Mouse (Mus musculus) lung, adult 2 months (tissue): ENCODE results near the gene 4930438A08Rik. TPM values are rescaled to one million over a fixed set of nuclear protein-coding genes. Genes with fewer than 3 reads are reported as not detected.

Experiments
- DNase-seq: peaks from one replicate; pipeline ENCODE4 v3.0.0; 2022
- H3K4me1 ChIP-seq: fragments of 200-500 bp; 2 replicates; pipeline ENCODE4 v1.6.1; 2011; ENCODE audit warnings: low read length; ENCODE audit not compliant: control insufficient read depth, insufficient read depth
- H3K4me3 ChIP-seq: fragments of 200-500 bp; replicated peaks from 2 replicates; pipeline ENCODE3; 2011; ENCODE audit warnings: low read depth, mild to moderate bottlenecking, control low read depth, low read length; ENCODE audit errors: extremely low read depth
- CTCF ChIP-seq: fragments of 200-500 bp; IDR thresholded peaks from 2 replicates; pipeline ENCODE4 v1.5.1; 2011; ENCODE audit warnings: mild to moderate bottlenecking, low read length, control low read depth; ENCODE audit not compliant: insufficient read depth
- POLR2A ChIP-seq: fragments of 200-500 bp; IDR thresholded peaks from 2 replicates; pipeline ENCODE4 v1.6.1; 2011; ENCODE audit warnings: low read depth, mild to moderate bottlenecking, control low read depth, low read length, borderline replicate concordance; ENCODE audit errors: extremely low read depth
- WGBS: fragments of 180-500 bp; shearing (Covaris S2); methylation state at CpG from one replicate; pipeline ENCODE4 v1.1.7; 2018; 5-methylcytosine and 5-hydroxymethylcytosine counted together
- polyA plus RNA-seq: library from polyadenylated mRNA; depleted of rRNA; stranded (reverse); fragments of >200 nt; gene quantifications from 2 replicates; pipeline ENCODE4 v1.2.3, GENCODE M21; 2012

The 4930438A08Rik gene
- polyA plus RNA-seq, 1 experiment: 0.12 TPM

GRCm38 (mm10) chr11:58268285-58268684 is 6.3 kb upstream of the 4930438A08Rik start:
- WGBS: 71% methylated on average over 3 of the region's 3 CpGs

GRCm38 (mm10) chr11:58275756-58276155 is 1.2 kb downstream of the 4930438A08Rik start:
- no peak for DNase-seq
- no peaks in the 10 kb centered on the region for H3K4me1 ChIP-seq
- H3K4me3 ChIP-seq: no peak overlapping the region
- 64% methylated on average over 4 of the region's 4 CpGs for WGBS
- TF ChIP-seq CTCF (no peak), POLR2A (no peak)

More at GRCm38 (mm10) chr11:58268285-58268684, 6.3 kb upstream of the 4930438A08Rik start:
- Histone ChIP-seq H3K4me3 (no peak overlapping the region), H3K4me1 (no peaks in the 10 kb centered on the region)
- no peak for TF ChIP-seq CTCF
- TF ChIP-seq POLR2A: no peak
- no peak for DNase-seq

DNA sequence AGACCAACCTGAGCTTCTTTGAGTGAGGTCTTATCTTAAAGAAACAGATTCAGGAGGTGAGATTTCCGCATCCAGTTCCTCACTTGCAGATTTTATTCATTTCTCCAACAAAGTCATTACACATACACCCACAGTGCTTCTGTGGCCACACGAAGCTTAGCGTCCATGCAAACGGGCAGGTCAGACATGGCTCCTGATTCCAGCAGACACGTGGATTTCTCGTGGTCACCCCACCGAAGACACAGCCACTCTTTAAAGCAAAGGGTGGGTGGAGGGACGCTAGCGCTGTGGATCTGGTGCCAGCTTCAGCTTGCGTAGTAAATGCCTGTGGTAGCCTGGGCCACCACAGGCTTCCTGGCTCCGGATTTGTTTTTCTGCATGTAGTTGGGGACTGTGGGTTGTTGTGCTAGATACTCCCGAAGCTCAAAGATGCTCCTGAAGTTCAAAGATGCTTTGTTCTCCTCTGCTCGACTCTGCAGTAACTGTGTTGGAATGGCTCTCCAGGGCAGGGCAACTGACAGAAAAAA is 7.4 kb downstream of the 4930438A08Rik start:
- TF ChIP-seq POLR2A: no peak
- TF ChIP-seq CTCF: no peak
- 80% methylated on average over 13 of the region's 13 CpGs for WGBS

DNA sequence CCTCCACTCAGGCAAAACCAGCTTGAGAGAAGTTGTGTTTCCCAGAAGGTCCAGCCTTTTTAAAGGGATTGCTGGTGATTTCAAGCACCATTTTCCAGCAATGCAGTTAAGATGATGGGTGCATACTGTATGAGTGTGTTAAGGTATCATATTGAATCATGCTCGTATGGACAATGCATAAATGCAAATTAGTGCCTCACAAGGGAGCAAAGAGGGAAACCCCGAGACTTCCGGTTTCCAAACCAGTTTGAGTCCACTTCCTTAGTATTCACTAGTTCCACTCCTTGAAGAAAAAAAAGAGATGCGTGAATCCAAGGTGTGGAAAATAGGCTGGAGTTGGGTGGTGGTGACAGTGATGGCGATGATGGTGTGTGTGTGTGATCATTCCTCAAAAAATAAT is 7.9 kb downstream of the 4930438A08Rik start:
- H3K4me3 ChIP-seq: no peak overlapping the region
- 72% methylated on average over 5 of the region's 5 CpGs for WGBS
- H3K4me1 ChIP-seq: no peaks in the 10 kb centered on the region
- DNase-seq: no peak
- TF ChIP-seq POLR2A (no peak), CTCF (no peak)

More for the DNA sequence above, 7.4 kb downstream of the 4930438A08Rik start:
- no peaks in the 10 kb centered on the region for H3K4me1 ChIP-seq
- DNase-seq: no peak
- no peak overlapping the region for H3K4me3 ChIP-seq

- WGBS: 54% methylated on average over 9 of the region's 9 CpGs
- DNase-seq: no peak
- no peak overlapping the region for H3K4me3 ChIP-seq
- no peaks in the 10 kb centered on the region for H3K4me1 ChIP-seq
- no peak for TF ChIP-seq POLR2A
- no peak for TF ChIP-seq CTCF
Observed at GRCm38 (mm10) chr11:58289992-58290682, 15.5 kb downstream of the 4930438A08Rik start.

DNA sequence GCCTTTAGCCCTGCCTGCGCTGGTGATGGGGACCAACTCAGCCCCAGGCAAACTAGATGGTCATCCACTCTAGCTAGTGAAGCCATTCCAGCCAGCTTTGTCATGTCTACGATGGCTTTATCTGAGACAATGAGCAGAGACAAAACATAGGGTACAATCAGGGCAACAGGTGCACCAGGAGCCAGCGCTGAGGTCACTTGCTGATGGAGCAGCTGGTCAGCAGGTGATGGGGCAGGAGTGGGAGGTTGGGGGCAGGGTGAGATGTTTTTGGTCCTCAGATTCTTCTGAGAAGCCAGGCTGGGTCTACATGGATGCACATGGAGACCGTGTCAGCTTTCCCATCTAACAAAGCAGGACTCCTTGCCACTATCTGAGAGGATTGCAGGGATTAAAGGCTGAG is 16.2 kb downstream of the 4930438A08Rik start:
- TF ChIP-seq POLR2A (no peak), CTCF (no peak)
- DNase-seq: no peak
- WGBS: 78% methylated on average over 4 of the region's 4 CpGs
- no peak overlapping the region for H3K4me3 ChIP-seq
- H3K4me1 ChIP-seq: no peaks in the 10 kb centered on the region

DNA sequence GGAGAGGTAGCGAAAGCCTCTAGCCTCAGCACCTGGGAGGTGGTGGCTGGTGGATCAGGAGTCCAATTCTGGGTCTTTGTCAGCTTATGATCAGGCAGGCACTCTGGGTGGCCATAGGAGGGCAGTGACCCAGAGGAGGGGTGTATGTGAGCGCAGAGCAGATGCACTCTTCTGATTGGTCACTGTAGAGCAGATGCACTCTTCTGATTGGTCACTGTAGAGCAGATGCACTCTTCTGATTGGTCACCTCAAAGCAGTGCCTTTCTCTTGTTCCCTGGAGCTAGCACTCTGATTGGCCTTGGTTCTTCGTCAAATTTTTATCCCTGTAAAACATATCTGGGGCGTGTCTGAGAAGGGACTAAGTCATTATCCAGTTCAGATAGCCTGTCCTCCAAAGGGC is 18.2 kb downstream of the 4930438A08Rik start:
- Histone ChIP-seq H3K4me3 (no peak overlapping the region), H3K4me1 (no peaks in the 10 kb centered on the region)
- DNase-seq: no peak
- WGBS: 42% methylated on average over 4 of the region's 4 CpGs
- no peak for TF ChIP-seq CTCF
- TF ChIP-seq POLR2A: no peak

- WGBS: 83% methylated on average over 6 of the region's 6 CpGs
- Histone ChIP-seq H3K4me3 (no peak overlapping the region), H3K4me1 (peaks cover 5% of the 10 kb centered on the region)
- TF ChIP-seq CTCF: no peak
- TF ChIP-seq POLR2A: no peak
- DNase-seq: no peak
Observed at GRCm38 (mm10) chr11:58297396-58297795, 22.8 kb downstream of the 4930438A08Rik start.

DNA sequence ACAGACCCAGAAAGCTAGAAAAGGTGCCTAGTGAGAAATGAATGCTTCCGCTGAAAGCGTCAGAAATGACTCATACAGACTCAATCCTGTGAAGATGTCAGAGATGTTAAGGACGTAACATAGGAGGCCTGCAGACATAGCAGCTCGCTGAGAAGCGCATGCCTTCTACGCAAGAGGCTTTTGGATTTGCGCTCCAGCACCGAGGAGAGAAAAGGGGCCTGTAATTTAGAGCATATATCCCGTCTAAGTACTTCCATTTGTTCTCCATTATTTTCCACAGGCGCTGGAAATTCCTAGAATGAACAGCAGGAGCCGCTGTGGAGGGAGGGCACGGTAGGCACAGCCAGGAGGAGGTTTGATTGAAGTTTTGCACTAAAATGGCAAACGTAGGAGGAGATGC is 26.5 kb downstream of the 4930438A08Rik start:
- TF ChIP-seq POLR2A (no peak), CTCF (peak; percentile 69)
- WGBS: 14% methylated on average over 13 of the region's 13 CpGs
- Histone ChIP-seq H3K4me1 (peaks cover 5% of the 10 kb centered on the region), H3K4me3 (peak overlapping the region; percentile 62)
- peak; percentile 75 for DNase-seq
